Mouse (Mus musculus): ENCODE data around the gene Cnnm3. TPM values are rescaled to one million over a fixed set of nuclear protein-coding genes. Genes with fewer than 3 reads are reported as not detected.

Gene Cnnm3
- polyA plus RNA-seq, 1 experiment from 2014 or later, result 2.3 TPM

- no peak overlapping the region for H3K4me3 ChIP-seq (ENCODE audit: low read length)
- H3K4me2 ChIP-seq (ENCODE audit: low read depth, low read length), result no peak overlapping the region
- H3K9me3 ChIP-seq (ENCODE audit: control insufficient read depth, low read length), result no peaks in the 10 kb centered on the region
- WGBS, result 55% methylated on average over 8 of the region's 8 CpGs
- H3K9ac ChIP-seq (ENCODE audit: low read depth, low read length), result peak overlapping the region; percentile 16; the same call in 1 of the 2 replicates
- H3K27me3 ChIP-seq (replicated peaks; ENCODE audit: control insufficient read depth, insufficient read depth, low read length), result no peaks in the 10 kb centered on the region
- H3K4me1 ChIP-seq (ENCODE audit: control insufficient read depth, insufficient read depth, low read length), result peaks cover 32% of the 10 kb centered on the region
- peak overlapping the region; percentile 33; the same call in 1 of the 2 replicates for H3K27ac ChIP-seq (ENCODE audit: low read length)
- no peak for ATAC-seq
- peaks cover 32% of the 10 kb centered on the region for H3K36me3 ChIP-seq (ENCODE audit: control insufficient read depth, insufficient read depth, low read length)
These were observed 37.1 kb downstream of the Cnnm3 start for GRCm38 (mm10) chr1:36548771-36549170.

- no peak for ATAC-seq
- H3K9me3 ChIP-seq (ENCODE audit: control insufficient read depth, low read length), result no peaks in the 10 kb centered on the region
- H3K36me3 ChIP-seq (ENCODE audit: control insufficient read depth, insufficient read depth, low read length), result peaks cover 36% of the 10 kb centered on the region
- 73% methylated on average over 18 of the region's 18 CpGs for WGBS
- H3K4me3 ChIP-seq (ENCODE audit: low read length), result no peak overlapping the region
- H3K9ac ChIP-seq (ENCODE audit: low read depth, low read length), result no peak overlapping the region
- no peak overlapping the region for H3K4me2 ChIP-seq (ENCODE audit: low read depth, low read length)
- peaks cover 38% of the 10 kb centered on the region for H3K4me1 ChIP-seq (ENCODE audit: control insufficient read depth, insufficient read depth, low read length)
- H3K27ac ChIP-seq (ENCODE audit: low read length), result no peak overlapping the region
- H3K27me3 ChIP-seq (replicated peaks; ENCODE audit: control insufficient read depth, insufficient read depth, low read length), result no peaks in the 10 kb centered on the region
These were observed 37.8 kb downstream of the Cnnm3 start for GRCm38 (mm10) chr1:36549491-36549890.

GRCm38 (mm10) chr1:36550075-36550863, 38.6 kb downstream of the Cnnm3 start:
- H3K9ac ChIP-seq (ENCODE audit: low read depth, low read length), result no peak overlapping the region
- WGBS, result 75% methylated on average over 20 of the region's 20 CpGs
- H3K27me3 ChIP-seq (replicated peaks; ENCODE audit: control insufficient read depth, insufficient read depth, low read length), result no peaks in the 10 kb centered on the region
- H3K4me2 ChIP-seq (ENCODE audit: low read depth, low read length), result no peak overlapping the region
- H3K4me1 ChIP-seq (ENCODE audit: control insufficient read depth, insufficient read depth, low read length), result peaks cover 46% of the 10 kb centered on the region
- H3K4me3 ChIP-seq (ENCODE audit: low read length), result no peak overlapping the region
- no peak for ATAC-seq
- no peak overlapping the region for H3K27ac ChIP-seq (ENCODE audit: low read length)
- no peaks in the 10 kb centered on the region for H3K9me3 ChIP-seq (ENCODE audit: control insufficient read depth, low read length)
- peaks cover 36% of the 10 kb centered on the region for H3K36me3 ChIP-seq (ENCODE audit: control insufficient read depth, insufficient read depth, low read length)

- H3K27ac ChIP-seq (ENCODE audit: low read length), result no peak overlapping the region
These were observed 40.2 kb downstream of the Cnnm3 start for GRCm38 (mm10) chr1:36551904-36552303.

GRCm38 (mm10) chr1:36552506-36552905, 40.8 kb downstream of the Cnnm3 start:
- Histone ChIP-seq H3K4me3 (ENCODE audit: low read length) (no peak overlapping the region), H3K4me1 (ENCODE audit: control insufficient read depth, insufficient read depth, low read length) (peaks cover 39% of the 10 kb centered on the region), H3K9ac (ENCODE audit: low read depth, low read length) (no peak overlapping the region), H3K27ac (ENCODE audit: low read length) (no peak overlapping the region), H3K4me2 (ENCODE audit: low read depth, low read length) (no peak overlapping the region), H3K27me3 (replicated peaks; ENCODE audit: control insufficient read depth, insufficient read depth, low read length) (no peaks in the 10 kb centered on the region), H3K36me3 (ENCODE audit: control insufficient read depth, insufficient read depth, low read length) (peaks cover 36% of the 10 kb centered on the region), H3K9me3 (ENCODE audit: control insufficient read depth, low read length) (no peaks in the 10 kb centered on the region)
- WGBS, result 82% methylated on average over 16 of the region's 16 CpGs
- ATAC-seq, result no peak

More at GRCm38 (mm10) chr1:36551904-36552303, 40.2 kb downstream of the Cnnm3 start:
- Histone ChIP-seq H3K27me3 (replicated peaks; ENCODE audit: control insufficient read depth, insufficient read depth, low read length) (no peaks in the 10 kb centered on the region), H3K4me1 (ENCODE audit: control insufficient read depth, insufficient read depth, low read length) (peaks cover 41% of the 10 kb centered on the region), H3K4me3 (ENCODE audit: low read length) (no peak overlapping the region), H3K4me2 (ENCODE audit: low read depth, low read length) (no peak overlapping the region), H3K9me3 (ENCODE audit: control insufficient read depth, low read length) (no peaks in the 10 kb centered on the region), H3K36me3 (ENCODE audit: control insufficient read depth, insufficient read depth, low read length) (peaks cover 36% of the 10 kb centered on the region), H3K9ac (ENCODE audit: low read depth, low read length) (no peak overlapping the region)
- no peak for ATAC-seq
- WGBS, result 88% methylated on average over 17 of the region's 17 CpGs

GRCm38 (mm10) chr1:36554633-36555399, 43.1 kb downstream of the Cnnm3 start:
- H3K4me1 ChIP-seq (ENCODE audit: control insufficient read depth, insufficient read depth, low read length), result peaks cover 34% of the 10 kb centered on the region
- H3K9me3 ChIP-seq (ENCODE audit: control insufficient read depth, low read length), result no peaks in the 10 kb centered on the region
- peak overlapping the region; percentile 86; the same call in 1 of the 2 replicates for H3K4me2 ChIP-seq (ENCODE audit: low read depth, low read length)
- 69% methylated on average over 21 of the region's 21 CpGs for WGBS
- peak overlapping the region; percentile 94; the same call in 1 of the 2 replicates for H3K9ac ChIP-seq (ENCODE audit: low read depth, low read length)
- peak overlapping the region; percentile 89 for H3K4me3 ChIP-seq (ENCODE audit: low read length)
- no peaks in the 10 kb centered on the region for H3K27me3 ChIP-seq (replicated peaks; ENCODE audit: control insufficient read depth, insufficient read depth, low read length)
- H3K27ac ChIP-seq (ENCODE audit: low read length), result peak overlapping the region; percentile 42; the same call in 1 of the 2 replicates
- no peak for ATAC-seq
- peaks cover 26% of the 10 kb centered on the region for H3K36me3 ChIP-seq (ENCODE audit: control insufficient read depth, insufficient read depth, low read length)

GRCm38 (mm10) chr1:36555798-36556395, 44.2 kb downstream of the Cnnm3 start:
- WGBS, result 6% methylated on average over 8 of the region's 8 CpGs
- no peak for ATAC-seq
- no peaks in the 10 kb centered on the region for H3K27me3 ChIP-seq (replicated peaks; ENCODE audit: control insufficient read depth, insufficient read depth, low read length)

GRCm38 (mm10) chr1:36556553-36557456, 45.1 kb downstream of the Cnnm3 start:
- peak; percentile 75 for ATAC-seq
- Histone ChIP-seq H3K9me3 (ENCODE audit: control insufficient read depth, low read length) (no peaks in the 10 kb centered on the region), H3K4me1 (ENCODE audit: control insufficient read depth, insufficient read depth, low read length) (peaks cover 34% of the 10 kb centered on the region), H3K27ac (ENCODE audit: low read length) (peak overlapping the region; percentile 98), H3K4me3 (ENCODE audit: low read length) (peak overlapping the region; percentile 89), H3K9ac (ENCODE audit: low read depth, low read length) (peak overlapping the region; percentile 94), H3K36me3 (ENCODE audit: control insufficient read depth, insufficient read depth, low read length) (peaks cover 21% of the 10 kb centered on the region), H3K27me3 (replicated peaks; ENCODE audit: control insufficient read depth, insufficient read depth, low read length) (no peaks in the 10 kb centered on the region), H3K4me2 (ENCODE audit: low read depth, low read length) (peak overlapping the region; percentile 86)
- WGBS, result under 1% methylated on average over 52 of the region's 52 CpGs

More at GRCm38 (mm10) chr1:36555798-36556395, 44.2 kb downstream of the Cnnm3 start:
- peak overlapping the region; percentile 89 for H3K4me3 ChIP-seq (ENCODE audit: low read length)
- H3K36me3 ChIP-seq (ENCODE audit: control insufficient read depth, insufficient read depth, low read length), result peaks cover 22% of the 10 kb centered on the region
- H3K4me2 ChIP-seq (ENCODE audit: low read depth, low read length), result peak overlapping the region; percentile 86
- H3K9ac ChIP-seq (ENCODE audit: low read depth, low read length), result peak overlapping the region; percentile 94
- H3K27ac ChIP-seq (ENCODE audit: low read length), result peak overlapping the region; percentile 98
- H3K9me3 ChIP-seq (ENCODE audit: control insufficient read depth, low read length), result no peaks in the 10 kb centered on the region
- peaks cover 34% of the 10 kb centered on the region for H3K4me1 ChIP-seq (ENCODE audit: control insufficient read depth, insufficient read depth, low read length)

Data from intestine, embryonic 16.5 days (tissue).